19 mouse cellular contexts compared by ENCODE assay signal in genomic region chr8:123707137-123707536, GRCm38 (mm10).
DNase-seq lines count a peak whose midpoint lies in the region; ATAC-seq lines count a peak whose summit lies in the region.
"Had no signal": no experiment of that assay in that cellular context is flagged by ENCODE, and none has a peak within 500 bp of the region (broad histone marks: within the 10 kb centered on the region; RNA-seq: fewer than 3 reads in every experiment).

No protein-coding gene starts in this region.

- ATAC-seq in frontal cortex, adult (ENCODE audit: low TSS enrichment), result peak; percentile 75
- ATAC-seq: CD4-positive, CD25-positive, alpha-beta regulatory T cell, adult 4 months; forebrain, embryonic 15.5 days had no signal

- DNase-seq in frontal cortex, postnatal 10 days (ENCODE audit: low spot score in 2 of 2), result no peak
- DNase-seq in layer of hippocampus, adult 9-11 months, result peak; percentile 51
- no peak for DNase-seq in layer of hippocampus, adult 9-10 months (ENCODE audit: low spot score)
- peak; percentile 63 to 68 for DNase-seq in right cerebral cortex, adult 2 months (ENCODE audit: low spot score in 2 of 2)
- no peak for DNase-seq in right cerebral cortex, postnatal 10 days (ENCODE audit: low spot score in 2 of 2)
- DNase-seq in right cerebral cortex, postnatal 36 days (ENCODE audit: low spot score in 2 of 2), result peak; percentile 48 to 63
- no peak for DNase-seq in kidney, postnatal 14 days
- DNase-seq: adrenal gland, adult 8-10 months; adrenal gland, postnatal 36 days; B cell, adult 2 months; cerebellum, adult 11 months; cerebellum, adult 8-10 months; cerebellum, postnatal 14 days; embryo, embryonic 11 days; heart, adult 18-20 months; heart, postnatal 14 days had no signal

Comparison
In these comparisons a context has a peak if more than half of its experiments do, and no peak if none do; other contexts are left out.
1. DNase-seq: peak in layer of hippocampus, adult 9-11 months (single experiment), right cerebral cortex, adult 2 months (2 of 2) and right cerebral cortex, postnatal 36 days (2 of 2); none in frontal cortex, postnatal 10 days (0 of 2), layer of hippocampus, adult 9-10 months (single experiment), right cerebral cortex, postnatal 10 days (0 of 2) and kidney, postnatal 14 days (single experiment).